Mouse (Mus musculus) ES-CJ7 (cell line): Measurements from ENCODE around the gene Gm49486.
A peak's percentile ranks its signal among the peaks of the same experiment; 100 is the strongest.

Source experiments
- DNase-seq: peaks from one replicate; pipeline ENCODE4 v3.0.0; 2011; ENCODE audit warnings: low read depth, low spot score

The Gm49486 gene

GRCm38 (mm10) chr15:79229058-79229821 lies at the start of gene Gm49486, which contains the start of gene Pick1:
Gene Gm49486 (plus strand): TSS chr15:79229391.
Gene Pick1 (plus strand): TSS chr15:79229173.
- DNase-seq = peak; percentile 89

- DNase-seq = no peak
Measured at GRCm38 (mm10) chr15:79185213-79185612, 44.0 kb upstream of the Gm49486 start.

- no peak for DNase-seq
Measured at GRCm38 (mm10) chr15:79187819-79188218, 41.4 kb upstream of the Gm49486 start.

GRCm38 (mm10) chr15:79191426-79191825 lies 37.8 kb upstream of the Gm49486 start:
- DNase-seq = no peak

- DNase-seq = no peak
Measured at GRCm38 (mm10) chr15:79192450-79192849, 36.7 kb upstream of the Gm49486 start.

GRCm38 (mm10) chr15:79192885-79193845 lies 36.0 kb upstream of the Gm49486 start:
- DNase-seq = peak; percentile 72

GRCm38 (mm10) chr15:79194048-79194447 lies 35.1 kb upstream of the Gm49486 start:
- DNase-seq = no peak

- no peak for DNase-seq
Measured at GRCm38 (mm10) chr15:79194946-79195345, 34.2 kb upstream of the Gm49486 start.

- DNase-seq = no peak
Measured at GRCm38 (mm10) chr15:79195492-79195891, 33.7 kb upstream of the Gm49486 start.

GRCm38 (mm10) chr15:79199390-79199976 lies 29.7 kb upstream of the Gm49486 start:
- DNase-seq = no peak

- no peak for DNase-seq
Measured at GRCm38 (mm10) chr15:79201491-79202150, 27.6 kb upstream of the Gm49486 start.

GRCm38 (mm10) chr15:79202575-79202974 lies 26.6 kb upstream of the Gm49486 start:
- DNase-seq = no peak

GRCm38 (mm10) chr15:79208211-79208610 lies 21.0 kb upstream of the Gm49486 start:
- no peak for DNase-seq

GRCm38 (mm10) chr15:79208758-79209439 lies 20.3 kb upstream of the Gm49486 start:
- DNase-seq = no peak

GRCm38 (mm10) chr15:79210357-79210756 lies 18.8 kb upstream of the Gm49486 start:
- no peak for DNase-seq

GRCm38 (mm10) chr15:79212750-79213446 lies 16.3 kb upstream of the Gm49486 start:
- DNase-seq = peak; percentile 40

GRCm38 (mm10) chr15:79213591-79213990 lies 15.6 kb upstream of the Gm49486 start:
- no peak for DNase-seq

GRCm38 (mm10) chr15:79216191-79216590 lies 13.0 kb upstream of the Gm49486 start:
- DNase-seq = no peak

- DNase-seq = no peak
Measured at GRCm38 (mm10) chr15:79219572-79219971, 9.6 kb upstream of the Gm49486 start.

- DNase-seq = peak; percentile 67
Measured at GRCm38 (mm10) chr15:79223641-79224040, 5.5 kb upstream of the Gm49486 start.
